Mouse (Mus musculus) erythroblast, embryonic 14.5 days (primary cell): ENCODE measurements around the gene Ptprn2.

Experiments
- GATA1 ChIP-seq: IDR thresholded peaks from 2 replicates; pipeline ENCODE4 v1.6.1; 2012; ENCODE audit warnings: low read length, inconsistent platforms, mixed read lengths
- TAL1 ChIP-seq: IDR thresholded peaks from 3 replicates; pipeline ENCODE4 v1.6.1; 2012; ENCODE audit warnings: low read length, inconsistent platforms, mixed read lengths

GRCm38 (mm10) chr12:117315661-117316060 lies 830.1 kb downstream of the Ptprn2 start:
- no peak for TF ChIP-seq GATA1
- TF ChIP-seq TAL1, result no peak
